Mouse (Mus musculus) liver, embryonic 16.5 days (tissue): ENCODE measurements at regions not wholly inside any gene's neighbourhood (a gene's known extent, or its start where the extent isn't known, plus 50 kb on each side); places are given as distances from the start of the nearest gene placed in this dataset.

Experiments
- ATAC-seq: fragments of 200-750 bp; cut with Nextera tagmentation; 2 replicates; pipeline ENCODE4 v1.8.0; 2017; ENCODE audit warnings: low read depth, mild to moderate bottlenecking, moderate number of reproducible peaks, moderate library complexity
- H3K27ac ChIP-seq: fragments of 300-500 bp; sonication (generic); 2 replicates; pipeline ENCODE4 v1.5.1; 2014; ENCODE audit warnings: mild to moderate bottlenecking, low read length
- H3K27me3 ChIP-seq: fragments of 300-500 bp; sonication (generic); 2 replicates; pipeline ENCODE4 v1.6.1; 2014; ENCODE audit warnings: low read depth, low read length, mixed read lengths; ENCODE audit not compliant: control insufficient read depth, insufficient read depth
- H3K36me3 ChIP-seq: fragments of 300-500 bp; sonication (generic); 2 replicates; pipeline ENCODE4 v1.6.1; 2014; ENCODE audit warnings: mild to moderate bottlenecking; ENCODE audit not compliant: control insufficient read depth, insufficient read depth
- H3K4me1 ChIP-seq: fragments of 300-500 bp; sonication (generic); 2 replicates; pipeline ENCODE4 v1.6.1; 2014; ENCODE audit warnings: low read depth, low read length, mixed read lengths; ENCODE audit not compliant: control insufficient read depth
- H3K4me2 ChIP-seq: fragments of 300-500 bp; sonication (generic); 2 replicates; pipeline ENCODE4 v1.6.1; 2014; ENCODE audit warnings: low read depth, low read length, mixed read lengths
- H3K4me3 ChIP-seq: fragments of 300-500 bp; sonication (generic); 2 replicates; pipeline ENCODE4 v1.5.1; 2014; ENCODE audit warnings: low read depth, mild to moderate bottlenecking, low read length
- H3K9ac ChIP-seq: fragments of 300-500 bp; sonication (generic); 2 replicates; pipeline ENCODE4 v1.6.1; 2014; ENCODE audit warnings: low read depth, low read length
- H3K9me3 ChIP-seq: fragments of 300-500 bp; sonication (generic); replicated peaks from 2 replicates; pipeline ENCODE4 v1.6.1; 2016; ENCODE audit warnings: low read length; ENCODE audit not compliant: control insufficient read depth
- WGBS: fragments of 180-500 bp; shearing (Covaris S2); extraction: QIAGEN DNeasy Blood & Tissue Kit; methylation state at CpG from one replicate; pipeline ENCODE4 v1.1.7; 2014; ENCODE audit not compliant: insufficient replicate concordance; 5-methylcytosine and 5-hydroxymethylcytosine counted together

DNA sequence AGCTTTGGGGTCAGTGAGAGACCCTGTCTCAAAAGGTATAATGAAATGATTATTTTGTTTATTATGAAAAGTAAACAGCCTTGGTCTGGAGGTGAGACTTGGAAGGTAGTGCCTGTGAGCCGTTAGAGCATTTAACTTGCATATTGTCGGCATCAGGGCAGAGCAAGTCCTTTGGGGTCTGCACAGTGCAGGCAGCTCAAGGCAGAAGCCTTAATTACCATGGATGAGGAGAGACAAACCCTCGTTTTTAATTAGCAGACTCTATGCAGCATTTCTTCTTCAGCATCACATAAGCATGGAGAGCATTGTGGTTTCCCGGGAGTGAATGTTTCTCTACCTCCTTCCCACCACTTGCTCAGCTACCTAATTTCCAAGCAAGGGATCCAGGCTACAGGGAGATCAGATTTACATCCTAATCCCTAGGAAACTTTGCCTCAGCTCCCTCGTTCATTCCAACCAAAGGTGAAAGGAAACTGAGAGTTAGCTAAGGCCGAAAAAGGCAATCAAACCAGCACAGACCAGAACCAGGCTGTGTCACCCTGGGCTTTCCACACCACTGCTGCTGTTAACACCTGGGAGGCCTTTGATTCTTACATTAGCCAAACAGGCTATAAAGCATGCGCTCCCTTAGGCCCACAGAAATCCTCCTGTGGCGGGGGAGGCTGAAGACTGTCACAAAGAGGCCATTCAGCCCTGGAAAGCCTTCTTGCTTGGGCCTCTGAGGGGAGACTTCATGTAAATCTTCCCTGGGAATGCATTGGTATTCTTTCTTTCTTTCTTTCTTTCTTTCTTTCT lies 120.9 kb upstream of the Trib2 start:
- Histone ChIP-seq H3K4me2 (no peak overlapping the region), H3K9ac (no peak overlapping the region), H3K27ac (no peak overlapping the region), H3K4me1 (no peaks in the 10 kb centered on the region), H3K9me3 (no peaks in the 10 kb centered on the region), H3K27me3 (no peaks in the 10 kb centered on the region), H3K36me3 (no peaks in the 10 kb centered on the region), H3K4me3 (no peak overlapping the region)
- ATAC-seq: no peak
- 64% methylated on average over 8 of the region's 8 CpGs for WGBS

DNA sequence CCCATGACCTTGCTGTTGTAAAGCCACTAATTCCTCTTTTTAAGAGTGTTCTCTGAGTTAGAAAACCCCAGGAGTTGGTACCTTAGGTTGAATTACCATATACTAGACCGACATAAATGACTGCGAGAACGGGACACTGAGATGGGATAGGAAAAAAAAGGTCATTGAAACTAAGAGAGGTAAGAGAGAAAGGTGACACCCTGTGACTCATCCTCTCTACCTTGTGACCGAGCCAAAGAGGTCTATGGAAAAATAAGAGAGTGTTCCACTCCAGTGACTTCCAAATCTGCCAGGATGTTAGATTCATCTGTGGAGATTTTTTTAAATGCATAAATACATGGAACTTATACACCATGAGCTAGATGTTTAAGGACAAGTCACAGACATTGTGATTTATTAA lies 115.3 kb upstream of the Trib2 start:
- 64% methylated on average over 4 of the region's 4 CpGs for WGBS
- H3K9me3 ChIP-seq: no peaks in the 10 kb centered on the region

DNA sequence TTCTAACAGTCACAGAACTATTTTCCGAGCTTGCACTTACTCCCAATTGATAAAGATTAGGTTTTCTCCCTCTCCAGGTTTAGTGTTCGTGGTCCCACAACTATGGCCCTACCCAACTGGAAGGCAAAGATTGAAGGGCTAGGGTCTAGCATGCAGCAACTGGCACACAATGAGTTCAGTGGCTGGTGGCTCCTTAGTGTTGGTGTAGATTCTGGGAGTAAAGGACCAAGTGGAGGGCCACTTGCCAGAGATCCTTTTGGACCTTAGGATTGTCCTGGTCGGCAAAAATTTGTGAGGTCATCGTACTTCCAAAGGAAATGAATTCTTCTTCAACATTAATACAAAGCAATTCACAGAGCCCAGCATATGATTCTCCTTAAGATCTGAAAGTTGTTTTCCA lies 114.8 kb upstream of the Trib2 start:
- Histone ChIP-seq H3K4me1 (no peaks in the 10 kb centered on the region), H3K9me3 (no peaks in the 10 kb centered on the region), H3K9ac (no peak overlapping the region), H3K4me3 (no peak overlapping the region), H3K27ac (no peak overlapping the region), H3K27me3 (no peaks in the 10 kb centered on the region), H3K36me3 (no peaks in the 10 kb centered on the region), H3K4me2 (no peak overlapping the region)
- ATAC-seq: no peak
- 72% methylated on average over 4 of the region's 4 CpGs for WGBS

More for the DNA sequence above, 115.3 kb upstream of the Trib2 start:
- Histone ChIP-seq H3K9ac (no peak overlapping the region), H3K4me3 (no peak overlapping the region), H3K4me1 (no peaks in the 10 kb centered on the region), H3K27ac (no peak overlapping the region), H3K4me2 (no peak overlapping the region), H3K36me3 (no peaks in the 10 kb centered on the region), H3K27me3 (no peaks in the 10 kb centered on the region)
- ATAC-seq: no peak

DNA sequence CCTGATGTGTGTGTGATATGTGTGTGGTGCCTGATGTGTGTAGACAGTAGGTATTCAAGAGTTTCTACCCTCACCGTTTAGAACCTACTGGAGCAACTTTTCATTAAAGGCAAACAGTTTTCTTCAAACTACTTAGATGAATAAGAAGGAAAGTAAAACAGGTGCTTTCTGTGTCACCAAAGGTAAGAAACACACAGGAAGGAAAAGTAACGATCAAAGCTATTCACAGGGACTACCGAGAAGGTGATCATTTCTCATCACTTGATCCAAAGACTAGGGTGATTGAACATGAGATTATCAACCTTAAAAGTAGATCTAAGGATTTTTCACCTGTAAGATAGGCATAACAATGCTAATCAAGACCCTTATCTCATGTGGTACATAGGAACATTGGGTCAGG lies 113.4 kb upstream of the Trib2 start:
- Histone ChIP-seq H3K4me2 (no peak overlapping the region), H3K36me3 (no peaks in the 10 kb centered on the region), H3K27ac (no peak overlapping the region), H3K9me3 (no peaks in the 10 kb centered on the region), H3K4me1 (no peaks in the 10 kb centered on the region), H3K27me3 (no peaks in the 10 kb centered on the region), H3K4me3 (no peak overlapping the region), H3K9ac (no peak overlapping the region)
- ATAC-seq: no peak
- WGBS: 73% methylated on average over 3 of the region's 3 CpGs

DNA sequence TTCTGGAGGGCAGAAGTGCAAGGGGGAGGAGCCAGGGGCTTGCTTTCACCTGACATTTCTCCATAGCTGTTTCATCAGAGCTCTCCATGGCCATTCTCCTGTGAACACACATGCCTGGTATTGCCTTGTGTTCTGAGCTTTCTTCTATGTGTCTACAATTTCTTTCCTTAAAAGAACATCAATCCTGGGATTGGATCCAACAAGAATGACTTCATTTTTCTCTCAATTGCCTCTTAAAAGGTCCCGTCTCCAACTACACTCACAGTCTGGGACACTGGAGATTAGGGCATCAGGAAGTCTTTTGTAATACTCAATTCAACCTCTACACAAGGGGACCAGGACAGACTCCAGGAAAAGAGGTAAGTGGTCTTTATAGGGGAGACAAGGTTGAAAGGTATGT lies 112.8 kb upstream of the Trib2 start:
- no peaks in the 10 kb centered on the region for H3K9me3 ChIP-seq
- no peak overlapping the region for H3K27ac ChIP-seq
- no peaks in the 10 kb centered on the region for H3K27me3 ChIP-seq
- H3K4me3 ChIP-seq: no peak overlapping the region
- H3K36me3 ChIP-seq: no peaks in the 10 kb centered on the region
- H3K4me1 ChIP-seq: no peaks in the 10 kb centered on the region
- no peak for ATAC-seq
- no peak overlapping the region for H3K9ac ChIP-seq
- WGBS: 64% methylated on average over 1 of the region's 1 CpGs
- H3K4me2 ChIP-seq: no peak overlapping the region

DNA sequence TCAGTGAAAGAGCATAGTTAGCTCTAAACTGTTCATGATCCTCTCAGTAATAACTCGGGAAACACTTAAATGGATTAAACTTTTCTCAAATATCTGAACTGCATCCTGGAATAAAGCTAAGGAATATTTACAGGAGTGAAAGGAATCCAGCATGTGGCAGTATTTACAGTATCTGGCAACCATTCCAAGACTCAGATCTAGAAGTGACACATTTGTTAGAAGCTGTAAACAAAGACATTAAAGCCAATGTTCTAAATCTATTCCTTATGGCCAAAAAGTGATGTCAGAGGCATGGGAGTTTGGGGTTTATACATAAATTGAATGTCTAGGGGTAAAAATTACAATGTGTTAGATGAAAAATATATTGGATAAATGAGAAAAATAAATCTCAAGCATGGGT lies 101.6 kb upstream of the Trib2 start:
- no peak overlapping the region for H3K27ac ChIP-seq
- no peaks in the 10 kb centered on the region for H3K9me3 ChIP-seq
- H3K9ac ChIP-seq: no peak overlapping the region
- no peak overlapping the region for H3K4me3 ChIP-seq
- H3K27me3 ChIP-seq: no peaks in the 10 kb centered on the region
- H3K4me2 ChIP-seq: no peak overlapping the region
- 63% methylated on average over 1 of the region's 1 CpGs for WGBS
- no peak for ATAC-seq
- no peaks in the 10 kb centered on the region for H3K36me3 ChIP-seq
- no peaks in the 10 kb centered on the region for H3K4me1 ChIP-seq

DNA sequence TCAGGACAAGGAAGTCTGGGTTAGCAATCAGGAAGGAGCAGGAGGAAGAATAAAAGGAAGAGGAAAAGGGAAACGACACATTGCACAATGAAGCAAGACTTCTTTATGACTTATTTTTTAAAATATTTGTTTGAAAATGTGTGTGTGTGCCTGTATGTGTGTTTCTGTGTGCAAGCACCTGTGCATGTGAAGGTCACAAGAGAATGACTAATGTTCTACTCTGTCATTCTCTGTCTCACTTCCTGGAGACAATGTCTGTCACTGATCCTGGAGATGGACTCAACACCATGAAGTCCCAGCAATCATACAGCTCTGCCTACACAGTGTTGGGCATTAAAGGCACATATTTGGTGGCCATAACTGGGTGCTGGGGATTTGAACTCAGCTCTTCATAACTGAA lies 96.2 kb upstream of the Trib2 start:
- Histone ChIP-seq H3K9me3 (no peaks in the 10 kb centered on the region), H3K4me3 (no peak overlapping the region), H3K27ac (no peak overlapping the region), H3K4me1 (no peaks in the 10 kb centered on the region), H3K27me3 (no peaks in the 10 kb centered on the region), H3K9ac (no peak overlapping the region), H3K4me2 (no peak overlapping the region), H3K36me3 (no peaks in the 10 kb centered on the region)
- 59% methylated on average over 1 of the region's 1 CpGs for WGBS
- ATAC-seq: no peak

DNA sequence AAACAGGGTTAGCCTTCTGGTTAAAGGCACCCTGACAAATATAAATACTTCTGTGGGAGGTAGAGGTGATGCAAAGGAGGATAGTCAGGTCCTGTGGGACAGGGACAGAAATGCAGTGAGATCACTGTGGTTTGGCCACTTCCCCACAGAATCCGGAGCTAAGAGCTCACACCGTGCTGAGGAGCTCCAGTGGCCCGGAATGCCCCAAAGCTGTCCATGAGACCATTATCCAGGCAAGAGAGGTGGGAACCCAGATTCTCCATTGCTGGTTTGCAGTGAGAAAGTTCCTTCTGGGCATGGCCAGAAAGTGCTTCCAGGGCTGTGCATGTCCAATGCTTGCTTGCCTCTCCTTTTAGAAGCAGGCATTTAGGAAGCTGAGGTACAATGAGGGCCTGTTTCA lies 95.8 kb upstream of the Trib2 start:
- WGBS: 42% methylated on average over 3 of the region's 3 CpGs
- H3K36me3 ChIP-seq: no peaks in the 10 kb centered on the region

DNA sequence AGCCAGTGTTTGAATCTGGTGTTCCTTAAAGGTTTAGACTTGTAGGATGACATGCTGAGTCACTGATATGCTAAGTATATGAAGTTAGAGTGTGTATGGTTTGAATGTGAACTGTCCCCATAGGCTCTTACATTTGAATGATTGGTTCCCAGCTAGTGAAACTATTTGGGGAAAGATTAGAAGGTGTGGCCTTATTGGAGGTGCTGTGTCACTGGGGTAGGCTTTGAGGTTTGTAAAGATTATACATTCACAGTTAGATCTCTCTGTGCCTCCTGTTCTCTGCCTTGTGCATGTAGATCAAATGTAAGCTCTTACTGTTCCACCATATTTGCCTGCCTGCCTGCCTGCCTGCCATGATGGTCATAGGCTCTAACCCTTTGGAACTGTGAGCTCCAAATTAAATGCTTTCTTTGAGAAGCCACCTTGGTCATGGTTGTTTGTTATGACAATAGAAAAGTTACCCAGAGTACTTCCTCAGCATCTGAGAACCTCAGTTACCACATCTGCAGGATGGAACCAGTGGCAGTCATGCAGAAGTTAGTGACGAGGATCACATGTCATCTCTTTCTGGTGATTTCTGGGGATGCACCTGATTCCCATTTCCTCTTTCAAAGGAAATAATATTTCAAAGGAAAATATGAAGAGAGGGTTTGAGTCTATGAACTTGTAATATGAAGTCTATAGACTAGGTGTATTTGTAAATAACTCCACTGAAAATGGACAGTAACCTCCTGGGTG lies 94.7 kb upstream of the Trib2 start:
- Histone ChIP-seq H3K4me2 (no peak overlapping the region), H3K9me3 (no peaks in the 10 kb centered on the region), H3K36me3 (no peaks in the 10 kb centered on the region), H3K9ac (no peak overlapping the region), H3K27ac (no peak overlapping the region), H3K27me3 (no peaks in the 10 kb centered on the region), H3K4me1 (no peaks in the 10 kb centered on the region), H3K4me3 (no peak overlapping the region)
- WGBS: 56% methylated on average over 1 of the region's 1 CpGs
- ATAC-seq: no peak

More for the DNA sequence above, 95.8 kb upstream of the Trib2 start:
- ATAC-seq: no peak
- Histone ChIP-seq H3K9ac (no peak overlapping the region), H3K27me3 (no peaks in the 10 kb centered on the region), H3K4me2 (no peak overlapping the region), H3K27ac (no peak overlapping the region), H3K9me3 (no peaks in the 10 kb centered on the region), H3K4me3 (no peak overlapping the region), H3K4me1 (no peaks in the 10 kb centered on the region)
